Mouse (Mus musculus): ENCODE measurements at regions not wholly inside any gene's neighbourhood (a gene's known extent, or its start where the extent isn't known, plus 50 kb on each side); places are given as distances from the start of the nearest gene placed in this dataset.

GRCm38 (mm10) chr4:89486963-89487362 lies 176.1 kb upstream of the Cdkn2b start:
- no peak for TF ChIP-seq POLR2A (IDR thresholded peaks at IDR 0.05; ENCODE audit: extremely low read depth, insufficient read depth, low read length)
- no peak for TF ChIP-seq CTCF (IDR thresholded peaks at IDR 0.05; ENCODE audit: low read depth, low read length)

Data from liver, adult 2 months (tissue).